Mouse (Mus musculus) hindbrain, embryonic 12.5 days (tissue): ENCODE measurements around the gene Qrfp. TPM values are rescaled to one million over a fixed set of nuclear protein-coding genes. Genes with fewer than 3 reads are reported as not detected.

Source experiments
- ATAC-seq: fragments of 200-750 bp; cut with Nextera tagmentation; 2 replicates; pipeline ENCODE4 v1.8.0; 2017; ENCODE audit warnings: moderate TSS enrichment; ENCODE audit not compliant: low FRiP score
- H3K27ac ChIP-seq: fragments of 300-500 bp; sonication (generic); 2 replicates; pipeline ENCODE4 v1.5.1; 2016; ENCODE audit warnings: mild to moderate bottlenecking
- H3K27me3 ChIP-seq: fragments of 300-500 bp; sonication (generic); 2 replicates; pipeline ENCODE4 v1.6.1; 2016; ENCODE audit warnings: mild to moderate bottlenecking
- H3K36me3 ChIP-seq: fragments of 300-500 bp; sonication (generic); 2 replicates; pipeline ENCODE4 v1.6.1; 2016; ENCODE audit warnings: mild to moderate bottlenecking
- H3K4me1 ChIP-seq: fragments of 300-500 bp; sonication (generic); 2 replicates; pipeline ENCODE4 v1.6.1; 2016
- H3K4me2 ChIP-seq: fragments of 300-500 bp; sonication (generic); replicated peaks from 2 replicates; pipeline ENCODE4 v1.6.1; 2016; ENCODE audit warnings: mild to moderate bottlenecking
- H3K4me3 ChIP-seq: fragments of 300-500 bp; sonication (generic); 2 replicates; pipeline ENCODE4 v1.5.1; 2016; ENCODE audit warnings: mild to moderate bottlenecking
- H3K9ac ChIP-seq: fragments of 300-500 bp; sonication (generic); 2 replicates; pipeline ENCODE4 v1.6.1; 2016; ENCODE audit warnings: mild to moderate bottlenecking, moderate library complexity
- H3K9me3 ChIP-seq: fragments of 300-500 bp; sonication (generic); replicated peaks from 2 replicates; pipeline ENCODE4 v1.6.1; 2016; ENCODE audit warnings: mild to moderate bottlenecking
- WGBS: fragments of 180-500 bp; shearing (Covaris S2); methylation state at CpG from one replicate; pipeline ENCODE4 v1.1.7; 2016; 5-methylcytosine and 5-hydroxymethylcytosine counted together
- polyA plus RNA-seq: library from polyadenylated mRNA; unstranded; fragments of >200 nt; fragmentation: Nextera tagmentation; extraction: Ambion mirVana; gene quantifications from 2 replicates; pipeline ENCODE4 v1.2.1, GENCODE M21; 2016

Qrfp gene
- polyA plus RNA-seq, 1 experiment from 2014 or later, result 0.18 TPM

- Histone ChIP-seq H3K9ac (no peak overlapping the region), H3K4me1 (peaks cover 14% of the 10 kb centered on the region), H3K27me3 (peaks cover 21% of the 10 kb centered on the region), H3K9me3 (no peaks in the 10 kb centered on the region), H3K36me3 (no peaks in the 10 kb centered on the region), H3K4me3 (no peak overlapping the region), H3K4me2 (no peak overlapping the region), H3K27ac (no peak overlapping the region)
- 45% methylated on average over 10 of the region's 10 CpGs for WGBS
- no peak for ATAC-seq
Observed at GRCm38 (mm10) chr2:31836091-31836490, 25.7 kb upstream of the Qrfp start.

GRCm38 (mm10) chr2:31828311-31828825, 18.0 kb upstream of the Qrfp start:
- Histone ChIP-seq H3K9ac (no peak overlapping the region), H3K27me3 (no peaks in the 10 kb centered on the region; the same call in 1 of the 2 replicates), H3K4me2 (no peak overlapping the region), H3K27ac (0 out of 2 replicates have a peak overlapping the region, but pooled peaks have one; percentile 18), H3K9me3 (no peaks in the 10 kb centered on the region), H3K4me3 (no peak overlapping the region), H3K4me1 (peaks cover 32% of the 10 kb centered on the region), H3K36me3 (no peaks in the 10 kb centered on the region)
- WGBS, result 10% methylated on average over 4 of the region's 4 CpGs
- ATAC-seq, result no peak

GRCm38 (mm10) chr2:31827877-31828276, 17.5 kb upstream of the Qrfp start:
- Histone ChIP-seq H3K9ac (no peak overlapping the region), H3K27ac (0 out of 2 replicates have a peak overlapping the region, but pooled peaks have one; percentile 18), H3K4me2 (no peak overlapping the region), H3K9me3 (no peaks in the 10 kb centered on the region), H3K4me3 (no peak overlapping the region), H3K27me3 (no peaks in the 10 kb centered on the region), H3K4me1 (peaks cover 37% of the 10 kb centered on the region), H3K36me3 (no peaks in the 10 kb centered on the region)
- ATAC-seq, result no peak
- 60% methylated on average over 7 of the region's 7 CpGs for WGBS

GRCm38 (mm10) chr2:31826094-31827085, 16.0 kb upstream of the Qrfp start:
- Histone ChIP-seq H3K36me3 (no peaks in the 10 kb centered on the region), H3K4me2 (no peak overlapping the region), H3K4me3 (no peak overlapping the region), H3K9me3 (no peaks in the 10 kb centered on the region), H3K27me3 (peaks cover 8% of the 10 kb centered on the region), H3K4me1 (peaks cover 50% of the 10 kb centered on the region), H3K27ac (no peak overlapping the region), H3K9ac (no peak overlapping the region)
- ATAC-seq, result no peak
- 86% methylated on average over 14 of the region's 14 CpGs for WGBS

GRCm38 (mm10) chr2:31825469-31825911, 15.1 kb upstream of the Qrfp start:
- Histone ChIP-seq H3K27ac (no peak overlapping the region), H3K9me3 (no peaks in the 10 kb centered on the region)
- ATAC-seq, result no peak

DNA sequence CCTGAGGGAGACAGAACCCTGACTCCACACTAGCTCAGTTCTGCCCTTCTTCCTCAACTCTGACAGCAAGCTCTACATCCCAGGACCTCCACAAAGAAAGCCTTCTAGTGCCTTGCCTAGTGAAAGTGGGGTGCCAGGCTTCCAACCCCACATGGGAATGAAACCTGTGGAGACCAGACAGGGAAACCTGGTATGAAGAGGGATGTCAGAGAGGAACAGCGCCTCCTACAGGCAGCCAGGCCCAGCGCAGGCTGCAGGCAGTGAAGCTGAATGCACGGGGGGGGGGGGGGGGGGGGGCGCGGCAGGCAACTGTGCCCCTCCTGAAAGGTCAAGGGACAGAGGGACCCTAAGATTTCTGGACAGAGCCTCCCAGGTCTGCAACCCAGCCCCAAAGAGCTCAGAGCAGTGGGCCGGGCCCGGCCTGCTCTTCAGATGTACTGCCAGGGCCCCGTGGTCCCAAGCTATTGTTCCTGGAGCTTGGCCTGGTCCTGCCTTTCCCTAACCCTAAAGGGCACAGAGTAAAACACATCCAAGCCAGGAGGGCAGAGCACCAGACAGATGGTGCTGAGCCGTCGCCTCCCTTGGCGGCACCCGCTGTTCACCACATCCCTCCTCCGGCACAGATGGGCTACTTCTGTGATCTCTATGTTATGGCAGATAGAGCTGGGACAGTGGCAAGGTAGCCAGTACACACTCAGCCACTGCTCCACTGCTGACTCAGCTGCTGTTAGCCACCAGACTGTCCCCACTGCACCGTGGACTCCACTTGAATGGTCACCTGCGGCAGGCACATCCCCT, 13.8 kb upstream of the Qrfp start:
- Histone ChIP-seq H3K27me3 (peaks cover 14% of the 10 kb centered on the region), H3K4me1 (peaks cover 35% of the 10 kb centered on the region), H3K9ac (0 out of 2 replicates have a peak overlapping the region, but pooled peaks have one; percentile 6), H3K36me3 (no peaks in the 10 kb centered on the region), H3K9me3 (no peaks in the 10 kb centered on the region), H3K4me2 (no peak overlapping the region), H3K27ac (0 out of 2 replicates have a peak overlapping the region, but pooled peaks have one; percentile 77), H3K4me3 (no peak overlapping the region)
- no peak for ATAC-seq
- WGBS, result 63% methylated on average over 13 of the region's 15 CpGs

More at GRCm38 (mm10) chr2:31825469-31825911, 15.1 kb upstream of the Qrfp start:
- Histone ChIP-seq H3K9ac (no peak overlapping the region), H3K4me1 (peaks cover 48% of the 10 kb centered on the region), H3K4me2 (no peak overlapping the region), H3K27me3 (peaks cover 14% of the 10 kb centered on the region), H3K4me3 (no peak overlapping the region), H3K36me3 (no peaks in the 10 kb centered on the region)
- WGBS, result 86% methylated on average over 16 of the region's 16 CpGs

- H3K36me3 ChIP-seq, result no peaks in the 10 kb centered on the region
- peak; percentile 75 for ATAC-seq
Observed at GRCm38 (mm10) chr2:31822524-31823371, 12.4 kb upstream of the Qrfp start.

GRCm38 (mm10) chr2:31815367-31815766, 5.0 kb upstream of the Qrfp start:
- H3K36me3 ChIP-seq, result no peaks in the 10 kb centered on the region
- ATAC-seq, result peak; percentile 38; the same call in 1 of the 2 replicates
- peaks cover 4% of the 10 kb centered on the region for H3K4me1 ChIP-seq
- 0 out of 2 replicates have a peak, but pooled peaks cover 7% of the 10 kb centered on the region for H3K27me3 ChIP-seq
- H3K4me3 ChIP-seq, result no peak overlapping the region
- whole genome bisulfite sequencing, result 29% methylated on average over 5 of the region's 5 CpGs
- H3K9me3 ChIP-seq, result no peaks in the 10 kb centered on the region
- no peak overlapping the region for H3K27ac ChIP-seq
- H3K4me2 ChIP-seq, result no peak overlapping the region
- H3K9ac ChIP-seq, result no peak overlapping the region

More at GRCm38 (mm10) chr2:31822524-31823371, 12.4 kb upstream of the Qrfp start:
- Histone ChIP-seq H3K4me2 (peak overlapping the region; percentile 47), H3K4me1 (peaks cover 26% of the 10 kb centered on the region), H3K9me3 (no peaks in the 10 kb centered on the region), H3K9ac (0 out of 2 replicates have a peak overlapping the region, but pooled peaks have one; percentile 29), H3K27me3 (peaks cover 14% of the 10 kb centered on the region), H3K27ac (peak overlapping the region; percentile 77), H3K4me3 (peak overlapping the region; percentile 9)
- 18% methylated on average over 39 of the region's 39 CpGs for WGBS

DNA sequence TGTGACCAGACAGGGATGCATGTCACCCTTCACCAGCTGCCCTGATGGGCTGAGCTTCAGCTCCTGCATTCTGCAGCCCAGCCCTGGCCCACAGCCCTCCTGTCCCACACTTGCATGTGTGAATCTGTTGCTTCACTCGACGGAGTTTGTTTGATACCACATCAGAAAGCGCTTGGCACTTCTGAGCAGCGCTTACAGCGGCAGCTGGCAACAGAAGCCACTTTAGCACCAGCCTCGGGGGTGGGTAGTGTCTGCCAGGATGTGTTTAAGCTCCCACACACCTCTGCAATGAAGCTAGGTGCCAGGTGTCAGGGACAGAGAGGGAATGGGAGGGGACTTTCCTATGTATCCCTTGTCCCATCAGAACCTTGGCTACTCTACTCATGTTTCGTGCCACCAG, 4.3 kb upstream of the Qrfp start:
- no peak overlapping the region for H3K9ac ChIP-seq
- no peak overlapping the region for H3K4me3 ChIP-seq
- 0 out of 2 replicates have a peak, but pooled peaks cover 7% of the 10 kb centered on the region for H3K27me3 ChIP-seq
- 78% methylated on average over 7 of the region's 7 CpGs for WGBS
- H3K4me1 ChIP-seq, result peaks cover 11% of the 10 kb centered on the region
- H3K4me2 ChIP-seq, result no peak overlapping the region
- H3K27ac ChIP-seq, result no peak overlapping the region
- H3K36me3 ChIP-seq, result no peaks in the 10 kb centered on the region
- no peak for ATAC-seq
- H3K9me3 ChIP-seq, result no peaks in the 10 kb centered on the region

GRCm38 (mm10) chr2:31813641-31814040, 3.3 kb upstream of the Qrfp start:
- WGBS, result 82% methylated on average over 4 of the region's 4 CpGs
- H3K36me3 ChIP-seq, result no peaks in the 10 kb centered on the region
- H3K9me3 ChIP-seq, result no peaks in the 10 kb centered on the region
- H3K4me3 ChIP-seq, result no peak overlapping the region
- no peak overlapping the region for H3K9ac ChIP-seq
- no peak overlapping the region for H3K4me2 ChIP-seq
- H3K27me3 ChIP-seq, result 0 out of 2 replicates have a peak, but pooled peaks cover 7% of the 10 kb centered on the region
- peaks cover 21% of the 10 kb centered on the region for H3K4me1 ChIP-seq
- ATAC-seq, result no peak
- H3K27ac ChIP-seq, result no peak overlapping the region
